ENCODE assay signal across 40 mouse cellular contexts in genomic region chr14:20626447-20626846, GRCm38 (mm10). TPM values are rescaled to one million over a fixed set of nuclear protein-coding genes. Genes with fewer than 3 reads are reported as not detected.
"Had no signal": no experiment of that assay in that cellular context is flagged by ENCODE, and none has a peak within 500 bp of the region (broad histone marks: within the 10 kb centered on the region; RNA-seq: fewer than 3 reads in every experiment).

No protein-coding gene starts in this region.

- ATAC-seq: liver, embryonic 12.5 days; liver, postnatal 0 days; lung, postnatal 0 days; midbrain, embryonic 13.5 days; midbrain, embryonic 15.5 days; midbrain, embryonic 16.5 days had no signal

- H3K9ac ChIP-seq: limb, embryonic 12.5 days; limb, embryonic 13.5 days; limb, embryonic 15.5 days; liver, embryonic 12.5 days; liver, embryonic 13.5 days; liver, embryonic 14.5 days; liver, embryonic 15.5 days; liver, postnatal 0 days; lung, embryonic 14.5 days; lung, embryonic 15.5 days; midbrain, embryonic 12.5 days; midbrain, embryonic 13.5 days; midbrain, embryonic 15.5 days; neural tube, embryonic 12.5 days; neural tube, embryonic 13.5 days had no signal

- H3K4me1 ChIP-seq: lung, embryonic 15.5 days; midbrain, embryonic 10.5 days; midbrain, embryonic 12.5 days; midbrain, embryonic 13.5 days; midbrain, embryonic 15.5 days; neural tube, embryonic 12.5 days; neural tube, embryonic 13.5 days had no signal

- DNase-seq: liver, embryonic 13.5 days; liver, postnatal 0 days; lung, adult 18-20 months; lung, adult 2 months; lung, embryonic 14.5 days; lung, postnatal 10 days; lung, postnatal 14 days; lung, postnatal 36 days; lung, postnatal 4 days; midbrain, embryonic 14.5 days had no signal

- H3K36me3 ChIP-seq: limb, embryonic 12.5 days; limb, embryonic 15.5 days; liver, embryonic 12.5 days; liver, embryonic 13.5 days; liver, embryonic 15.5 days; lung, embryonic 15.5 days; midbrain, embryonic 12.5 days; midbrain, embryonic 13.5 days; midbrain, embryonic 15.5 days; neural tube, embryonic 12.5 days; neural tube, embryonic 13.5 days had no signal

- H3K27ac ChIP-seq: limb, embryonic 10.5 days; limb, embryonic 12.5 days; limb, embryonic 13.5 days; limb, embryonic 15.5 days; liver, embryonic 12.5 days; liver, embryonic 13.5 days; liver, embryonic 14.5 days; liver, embryonic 15.5 days; lung, embryonic 15.5 days; macrophage; midbrain, embryonic 10.5 days; midbrain, embryonic 12.5 days; midbrain, embryonic 13.5 days; midbrain, embryonic 15.5 days; neural tube, embryonic 12.5 days; neural tube, embryonic 13.5 days had no signal

- H3K4me3 ChIP-seq: limb, embryonic 10.5 days; limb, embryonic 12.5 days; limb, embryonic 13.5 days; limb, embryonic 15.5 days; liver, embryonic 12.5 days; liver, embryonic 13.5 days; liver, embryonic 15.5 days; lung, embryonic 15.5 days; megakaryocyte, embryonic 14.5 days; midbrain, embryonic 10.5 days; midbrain, embryonic 12.5 days; midbrain, embryonic 13.5 days; midbrain, embryonic 15.5 days; myocyte; neural tube, embryonic 12.5 days; neural tube, embryonic 13.5 days had no signal

- H3K9me3 ChIP-seq: limb, embryonic 10.5 days; limb, embryonic 12.5 days; limb, embryonic 13.5 days; limb, embryonic 15.5 days; liver, embryonic 12.5 days; liver, embryonic 13.5 days; liver, embryonic 15.5 days; lung, embryonic 15.5 days; megakaryocyte, embryonic 14.5 days; midbrain, embryonic 10.5 days; midbrain, embryonic 12.5 days; midbrain, embryonic 13.5 days; midbrain, embryonic 15.5 days; neural tube, embryonic 12.5 days; neural tube, embryonic 13.5 days had no signal

- H3K4me2 ChIP-seq: limb, embryonic 12.5 days; limb, embryonic 13.5 days; limb, embryonic 15.5 days; liver, embryonic 11.5 days; liver, embryonic 12.5 days; liver, embryonic 13.5 days; liver, embryonic 15.5 days; lung, embryonic 14.5 days; lung, embryonic 15.5 days; midbrain, embryonic 11.5 days; midbrain, embryonic 12.5 days; midbrain, embryonic 13.5 days; midbrain, embryonic 15.5 days; neural tube, embryonic 12.5 days; neural tube, embryonic 13.5 days had no signal

- H3K27me3 ChIP-seq: limb, embryonic 12.5 days; limb, embryonic 13.5 days; limb, embryonic 15.5 days; liver, embryonic 12.5 days; liver, embryonic 13.5 days; liver, embryonic 15.5 days; lung, embryonic 15.5 days; megakaryocyte, embryonic 14.5 days; midbrain, embryonic 12.5 days; midbrain, embryonic 13.5 days; midbrain, embryonic 15.5 days; neural tube, embryonic 12.5 days; neural tube, embryonic 13.5 days had no signal

RNA-seq across cellular contexts. Expression of gene Myoz1, which starts 29.9 kb away (rescaled TPM):
- total RNA-seq: left cerebral cortex, postnatal 10 days; left cerebral cortex, postnatal 14 days; left cerebral cortex, postnatal 25 days; left cerebral cortex, postnatal 36 days; left cerebral cortex, postnatal 4 days; megakaryocyte progenitor cell, adult 5-6 weeks; megakaryocyte-erythroid progenitor cell, adult 5-6 weeks; midbrain, postnatal 0 days had no signal
- polyA plus RNA-seq: liver, embryonic 12.5 days; midbrain, embryonic 10.5 days; midbrain, embryonic 13.5 days; midbrain, embryonic 14.5 days; neural tube, embryonic 13.5 days had no signal

RNA-seq across cellular contexts. Expression of gene Synpo2l, which starts 41.7 kb away (rescaled TPM):
- total RNA-seq: monocyte, adult 5-6 weeks had no signal
- polyA plus RNA-seq: macrophage had no signal
